Mouse (Mus musculus) layer of hippocampus, postnatal 14 days (tissue): ENCODE measurements around the gene Urad. TPM values are rescaled to one million over a fixed set of nuclear protein-coding genes. Genes with fewer than 3 reads are reported as not detected.

Experiments used
- DNase-seq, 2 experiments: peaks; one replicate each; pipeline ENCODE4 v3.0.0; 2021 to 2022; ENCODE audit warnings: low spot score in 2 of 2, mixed read lengths in 1 of 2
- total RNA-seq, 2 experiments: library from RNA; stranded (reverse); gene quantifications; 2 replicates each; pipeline ENCODE4 v1.2.3; 2021

The Urad gene
- total RNA-seq, 2 experiments from 2014 or later, result not detected

DNA sequence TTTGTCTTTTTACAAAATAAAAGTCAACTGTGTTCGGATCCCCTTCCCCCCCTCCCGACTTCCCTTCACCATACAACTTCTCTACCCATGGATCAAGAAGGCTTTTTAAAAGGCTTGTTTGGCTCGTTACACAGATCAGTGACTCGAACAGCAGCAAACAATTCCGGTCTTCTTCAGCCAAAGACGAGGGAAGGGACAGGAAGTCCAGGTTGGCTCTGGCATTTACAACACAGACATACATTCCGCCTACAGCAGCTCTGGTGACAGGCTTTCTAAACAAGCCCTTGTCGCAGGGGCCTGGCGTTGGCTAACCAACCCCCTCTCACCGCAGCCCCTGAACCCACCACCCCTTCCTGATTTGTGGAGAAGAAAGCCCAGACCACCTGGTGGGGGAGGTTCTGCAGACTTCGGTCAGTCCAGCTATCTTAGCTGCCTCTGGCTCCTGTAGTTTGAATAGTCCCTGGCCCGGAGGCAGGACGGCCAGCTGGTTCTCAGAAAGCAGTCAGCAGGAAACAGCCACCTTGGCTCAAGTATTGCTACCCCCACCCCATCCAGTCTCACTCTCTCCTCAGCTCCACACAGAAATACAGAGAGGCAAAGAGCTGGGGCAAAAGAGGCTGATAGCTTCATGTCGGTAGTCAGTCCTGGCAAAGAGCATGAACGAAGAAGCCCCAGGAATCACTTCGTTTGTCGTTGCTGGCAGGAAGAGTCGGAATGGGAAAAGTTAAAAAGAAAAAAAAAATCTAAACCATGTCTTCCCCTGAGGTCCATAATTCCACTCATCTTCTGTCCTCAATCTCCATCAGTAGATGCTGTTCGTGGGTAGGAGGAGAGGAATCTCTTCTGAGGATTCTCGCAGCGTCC is 21.1 kb downstream of the Urad start:
- DNase-seq, result no peak

DNA sequence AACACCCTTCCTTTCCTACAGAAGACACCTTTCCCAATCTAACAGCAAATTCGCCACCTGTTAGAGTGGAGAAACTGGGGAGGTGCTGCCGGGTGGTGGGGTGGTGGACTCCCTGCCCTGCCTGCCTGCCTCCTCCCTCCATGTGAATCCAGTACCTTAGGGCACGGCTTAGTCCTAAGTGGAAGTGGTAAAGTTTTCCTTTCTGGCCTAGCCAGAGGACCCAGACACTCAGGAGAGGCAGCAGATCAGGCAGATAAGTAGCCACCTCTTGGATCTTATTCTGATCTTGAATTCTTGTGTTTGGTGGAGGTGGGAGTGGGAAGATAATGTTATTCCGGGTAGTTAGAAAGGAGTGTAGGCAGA is 22.3 kb downstream of the Urad start:
- no peak for DNase-seq

DNA sequence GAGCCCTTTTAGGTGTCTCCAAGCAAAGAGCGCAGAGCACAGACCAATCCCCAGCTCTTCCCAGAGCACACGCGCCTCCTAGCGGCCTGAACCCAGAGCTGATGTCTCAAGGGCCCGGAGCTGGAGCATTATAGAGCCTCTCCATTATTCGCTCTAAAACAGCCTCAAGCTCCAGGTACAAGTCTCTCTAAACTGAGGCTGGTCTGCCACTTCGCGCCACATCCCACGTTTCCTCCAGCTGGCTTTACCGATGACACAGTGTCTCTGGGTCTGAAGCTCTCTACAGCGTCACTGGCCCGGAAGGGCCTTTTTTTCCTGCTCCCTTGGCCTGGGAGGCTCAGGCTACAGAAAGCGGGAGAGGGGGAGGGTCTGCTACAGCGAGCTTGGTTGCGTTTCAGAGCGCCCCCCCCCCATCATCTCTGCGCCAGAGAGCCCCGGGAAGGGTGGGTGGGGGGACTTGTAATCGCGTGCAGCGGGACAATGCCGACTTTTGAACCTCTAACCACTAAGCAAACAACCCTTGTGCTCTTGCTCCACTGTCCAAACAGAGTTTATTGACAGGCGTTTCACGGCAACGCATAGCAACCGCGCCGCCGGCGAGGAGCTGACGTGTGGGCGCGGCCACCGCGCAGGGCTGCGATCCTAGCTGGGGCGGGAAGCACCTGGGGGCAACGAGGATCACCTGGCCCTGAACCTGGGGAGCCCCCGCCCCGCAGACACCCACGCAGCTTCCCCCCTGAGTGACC is 22.8 kb downstream of the Urad start:
- DNase-seq, result no peak

DNA sequence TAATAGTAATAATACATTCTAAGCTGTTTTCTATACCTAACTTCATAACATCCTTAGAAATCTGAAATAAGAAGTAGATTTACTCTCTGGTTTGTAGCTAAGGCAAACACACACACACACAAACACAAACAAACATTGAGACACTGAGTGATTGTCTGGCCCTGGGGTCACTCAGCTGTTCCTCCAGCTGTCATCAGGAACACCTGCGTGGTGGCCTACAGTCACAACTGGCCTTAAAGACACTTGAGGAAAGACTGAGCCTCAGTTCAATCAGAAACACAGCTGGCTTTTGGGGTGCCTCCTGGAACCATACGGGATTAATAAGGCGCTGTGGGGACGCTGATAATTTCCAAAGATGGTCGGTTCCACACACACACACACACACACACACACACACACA is 25.0 kb downstream of the Urad start:
- no peak for DNase-seq

DNA sequence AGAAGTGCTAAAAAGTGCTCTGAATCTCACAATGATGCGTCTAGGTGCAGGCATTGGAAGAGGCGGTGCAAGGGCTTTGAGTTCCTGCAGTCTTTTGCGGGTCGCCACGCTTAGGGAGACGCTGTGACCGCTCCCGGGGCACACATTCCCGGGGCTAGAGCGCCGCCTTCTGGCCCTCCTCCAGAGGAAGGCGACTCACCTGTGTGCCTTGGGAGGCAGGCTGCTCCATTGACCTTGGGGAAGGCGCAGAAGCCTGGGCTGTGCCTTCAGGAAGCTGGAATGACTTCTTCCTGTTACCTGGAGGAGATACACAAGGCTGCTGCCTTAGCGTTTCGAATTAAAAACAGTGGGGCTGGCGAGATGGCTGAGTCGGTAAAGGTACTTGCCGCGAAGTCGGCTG is 28.1 kb downstream of the Urad start:
- DNase-seq, result no peak

DNA sequence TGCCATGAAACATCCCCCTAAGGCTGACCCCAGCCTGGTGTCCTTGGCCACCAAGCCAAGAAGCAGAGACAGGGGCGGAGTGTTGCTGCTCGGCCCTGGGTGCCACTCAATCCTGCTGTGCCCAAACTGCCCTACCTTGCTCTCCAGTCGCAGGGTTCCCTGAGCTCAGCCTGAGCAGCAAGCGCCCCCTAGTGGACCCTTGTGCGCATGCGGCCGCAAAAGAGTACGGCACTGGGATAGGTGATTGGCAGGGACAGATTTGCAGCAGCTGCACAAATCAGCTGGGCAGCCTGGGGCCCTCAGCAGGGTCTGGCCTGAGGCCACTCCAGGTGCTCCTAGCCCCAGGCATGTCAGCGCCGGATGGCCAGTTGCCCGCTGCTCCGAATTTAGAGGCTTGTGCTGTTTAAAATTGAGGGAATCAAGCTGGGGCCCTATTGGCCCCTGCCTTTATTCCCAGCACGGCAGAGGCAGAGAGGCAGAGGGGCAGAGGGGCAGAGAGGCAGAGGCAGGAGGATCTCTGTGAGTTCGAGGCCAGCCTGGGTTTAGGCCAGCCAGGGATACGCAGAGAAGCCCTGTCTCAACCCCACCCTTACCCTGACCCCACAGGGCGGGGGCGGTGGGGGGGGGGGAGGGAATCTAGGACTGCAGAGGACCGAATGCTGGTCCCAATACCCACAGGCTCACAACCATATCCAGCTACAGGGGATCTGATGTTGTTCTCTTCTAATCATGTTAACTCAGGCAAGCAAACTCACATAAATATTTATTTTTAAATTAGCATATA is 28.9 kb downstream of the Urad start:
- DNase-seq, result peak in 1 of 2 experiments; percentile 44

DNA sequence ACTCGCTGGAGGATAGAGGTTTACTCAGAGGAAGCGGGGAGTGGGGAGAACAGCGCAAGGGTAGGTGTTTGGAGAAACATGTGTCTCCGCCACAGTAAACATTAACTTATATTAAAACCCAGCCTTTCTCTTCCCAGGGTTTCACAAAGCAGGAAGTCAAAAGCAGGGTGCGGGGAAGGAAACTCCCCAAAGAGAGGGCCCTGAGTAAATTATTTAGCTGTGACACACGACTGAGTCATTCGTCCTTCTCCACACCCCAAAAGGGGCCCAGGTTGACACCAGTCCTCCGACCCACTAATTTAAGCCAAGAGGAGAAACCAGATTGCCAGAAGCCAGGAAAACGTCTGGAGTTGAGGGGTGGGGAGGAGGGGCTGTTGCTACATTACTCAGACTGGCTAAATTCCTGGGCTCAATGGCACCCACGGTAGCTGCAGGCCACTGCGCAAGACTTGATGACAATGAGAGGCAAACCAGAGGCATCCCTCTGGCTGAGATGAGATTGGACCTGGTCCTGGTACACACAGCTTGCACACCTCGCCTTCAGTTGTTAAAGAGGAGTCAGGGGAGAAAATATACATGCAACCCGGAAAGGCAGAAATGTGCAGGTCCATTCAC is 29.6 kb downstream of the Urad start:
- DNase-seq, result no peak

GRCm38 (mm10) chr5:147291764-147292505 is 30.3 kb downstream of the Urad start:
- DNase-seq, result no peak

DNA sequence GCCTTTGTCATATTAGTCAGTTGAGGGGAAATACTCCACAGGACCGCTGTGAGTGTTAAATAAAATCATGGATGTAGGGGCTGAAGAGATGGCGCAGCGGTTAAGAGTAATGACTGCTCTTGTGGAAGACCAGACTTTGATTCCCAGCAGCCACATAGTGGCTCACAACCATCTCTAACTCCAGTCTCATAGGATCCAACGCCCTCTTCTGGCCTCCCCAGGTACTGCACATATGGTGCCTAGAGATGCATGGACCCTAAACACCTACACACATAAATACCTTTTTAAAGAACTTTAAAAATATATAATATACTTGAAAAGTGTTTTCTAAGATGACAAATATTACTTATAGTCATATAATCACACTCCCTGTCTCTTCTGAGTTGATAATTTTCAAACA is 37.9 kb downstream of the Urad start:
- no peak for DNase-seq

- DNase-seq, result no peak
Observed at GRCm38 (mm10) chr5:147277547-147277925, 44.7 kb downstream of the Urad start.

DNA sequence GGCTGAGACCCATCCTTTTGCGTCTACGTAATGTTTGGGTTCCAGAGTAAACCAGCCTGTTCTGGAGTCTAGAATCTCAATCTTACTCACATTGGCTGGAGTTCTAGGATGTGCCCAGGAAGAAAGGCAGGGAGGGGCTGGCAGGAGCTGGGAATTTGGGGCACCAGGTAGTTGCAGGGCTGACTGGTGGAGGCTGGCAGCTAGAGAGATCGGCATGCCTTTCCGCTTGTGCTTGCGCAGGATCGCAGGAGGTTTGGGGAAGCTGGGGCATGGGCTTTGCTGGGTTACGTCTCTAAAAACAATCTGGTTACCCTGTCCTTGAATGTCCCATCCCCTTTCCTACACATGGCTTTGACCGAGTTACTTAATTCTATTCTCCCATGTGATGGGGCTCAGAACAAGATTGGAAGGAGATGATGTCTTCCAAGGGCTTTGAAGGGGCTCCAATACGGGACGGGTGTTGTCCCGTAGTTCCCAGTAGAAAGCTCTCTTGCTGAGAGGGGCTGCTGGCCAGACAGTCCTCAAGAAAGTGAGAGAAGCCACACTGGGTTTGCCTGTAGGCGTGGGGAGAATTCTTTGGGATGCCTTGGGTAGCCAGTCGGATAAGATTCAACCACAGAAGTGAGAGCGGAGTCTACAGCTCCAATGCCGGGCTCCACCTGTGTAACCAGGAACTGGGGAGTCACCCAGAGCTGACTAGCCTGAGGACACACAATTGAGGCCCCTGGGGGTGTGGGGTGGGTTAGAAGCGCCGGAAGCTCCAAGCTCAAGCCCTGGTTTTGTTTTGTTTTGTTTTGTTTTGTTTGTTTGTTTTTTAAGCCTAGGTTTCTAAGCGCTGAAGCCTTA is 45.3 kb downstream of the Urad start:
- DNase-seq, result no peak

- DNase-seq, result no peak
Observed at GRCm38 (mm10) chr5:147275761-147276160, 46.5 kb downstream of the Urad start.

- DNase-seq, result no peak
Observed at GRCm38 (mm10) chr5:147274174-147275141, 47.8 kb downstream of the Urad start.

DNA sequence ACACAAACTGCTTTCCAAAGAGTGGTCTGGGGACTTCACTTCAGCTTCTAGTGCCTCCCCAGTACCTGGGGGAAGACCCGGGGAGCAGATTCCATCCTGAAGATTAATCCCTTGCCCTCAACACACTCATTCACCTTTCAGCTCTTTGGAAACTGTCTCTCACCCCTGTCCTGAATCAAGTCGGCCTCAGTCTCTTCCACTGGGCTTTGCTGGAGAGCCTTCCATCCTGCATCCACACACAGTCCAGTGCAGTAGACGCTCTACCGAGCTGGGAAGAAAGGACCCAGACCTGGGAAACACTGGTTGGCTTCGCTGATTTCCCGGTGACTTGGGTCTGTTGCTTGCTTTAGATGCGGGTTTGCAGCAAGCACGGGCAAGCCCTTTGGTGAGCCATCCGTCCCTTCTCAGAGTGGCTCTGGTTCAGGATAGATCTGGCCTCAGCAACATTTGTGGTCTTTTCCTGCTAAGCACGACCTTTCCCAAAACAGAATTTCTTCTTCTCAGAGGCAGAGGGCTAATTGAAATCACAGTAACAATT is 49.4 kb downstream of the Urad start:
- DNase-seq, result no peak

DNA sequence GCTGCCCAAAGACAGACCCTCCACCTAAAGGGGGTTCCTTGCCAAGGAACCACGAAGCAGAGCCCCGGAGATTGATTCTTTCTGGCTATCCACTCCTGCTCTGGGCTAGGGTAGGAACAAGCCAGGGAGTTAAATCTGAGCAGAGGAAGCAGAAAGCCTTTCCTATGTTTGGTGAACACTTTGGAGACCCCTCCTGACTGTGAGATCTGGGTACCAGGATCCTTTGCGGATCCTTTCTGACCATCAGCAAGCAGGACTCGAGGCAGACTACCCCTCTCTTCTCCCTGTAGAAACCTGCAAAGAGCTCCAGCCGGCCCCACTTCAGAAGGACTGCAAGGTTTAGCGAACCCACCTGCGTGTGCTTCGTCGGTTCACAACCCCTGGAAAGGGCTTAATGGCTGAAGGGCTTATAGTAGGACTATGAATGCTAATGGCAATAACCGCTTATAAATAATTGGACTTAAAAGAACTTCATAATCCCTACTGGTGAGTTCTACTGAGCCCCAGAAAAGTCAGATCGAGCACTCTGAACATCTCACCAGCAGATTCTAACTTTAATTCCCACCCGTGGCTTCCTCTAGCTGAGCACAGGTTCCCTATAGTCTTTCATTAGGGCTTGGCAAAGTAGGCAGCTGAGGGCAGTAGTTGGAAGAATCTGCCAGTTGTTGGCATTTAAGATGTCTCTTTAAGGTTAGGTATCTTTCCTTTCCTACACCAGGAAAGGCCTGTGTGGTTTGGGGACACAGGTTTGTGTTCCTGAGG is 50.0 kb downstream of the Urad start:
- no peak for DNase-seq

DNA sequence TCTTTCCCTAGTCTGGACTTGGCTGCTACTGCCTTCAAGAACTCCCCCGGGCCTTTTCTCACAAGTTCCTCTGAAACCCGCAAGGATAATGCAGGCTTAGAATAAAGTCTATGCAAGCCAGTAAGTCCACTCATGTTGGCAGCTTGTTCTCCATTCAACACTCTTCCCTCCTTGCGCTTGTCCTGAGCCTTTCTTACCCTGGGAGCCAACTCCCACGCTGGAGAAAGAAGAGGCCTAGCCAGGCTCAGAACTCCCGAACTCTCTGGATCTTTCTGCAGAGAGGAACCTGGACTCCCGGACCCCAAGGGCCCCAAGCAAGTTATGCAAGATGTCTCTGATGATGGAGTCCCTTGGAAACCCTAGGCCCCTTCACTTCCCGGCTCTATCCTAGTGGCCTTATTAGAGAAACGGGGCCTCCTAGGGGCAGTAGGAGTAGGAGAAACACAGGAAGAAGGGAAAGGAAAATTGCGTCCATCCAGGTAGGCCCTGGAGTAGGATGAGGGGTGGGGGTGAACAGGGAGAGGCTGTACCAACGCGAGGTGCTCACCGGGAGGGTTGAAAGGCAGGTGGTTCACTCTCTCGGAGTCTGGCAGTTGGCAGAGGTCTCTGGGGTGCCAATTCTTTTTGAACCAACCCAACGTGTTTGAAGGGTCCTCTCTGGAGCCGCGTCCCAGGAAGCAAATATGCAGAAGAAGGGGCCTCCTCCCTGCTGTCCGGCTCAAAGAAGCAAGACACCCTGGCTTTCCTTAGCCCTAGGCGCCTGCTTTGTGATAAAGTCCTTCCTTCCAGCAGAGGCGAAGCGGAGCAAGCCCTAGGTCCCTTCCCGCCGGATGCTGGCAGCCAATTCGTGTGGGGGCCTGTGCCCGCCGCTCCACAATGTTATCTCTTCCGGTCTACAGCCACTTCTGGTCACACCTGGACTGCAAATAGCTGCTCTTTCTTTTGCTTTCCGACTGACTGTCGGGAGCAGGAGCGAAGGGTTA is 51.3 kb downstream of the Urad start:
- DNase-seq, result no peak
